Mouse (Mus musculus): ENCODE measurements around the gene Anxa2. TPM values are rescaled to one million over a fixed set of nuclear protein-coding genes. Genes with fewer than 3 reads are reported as not detected.

Anxa2 gene
- total RNA-seq, 2 experiments from 2014 or later: 90.8 to 119 TPM

DNA sequence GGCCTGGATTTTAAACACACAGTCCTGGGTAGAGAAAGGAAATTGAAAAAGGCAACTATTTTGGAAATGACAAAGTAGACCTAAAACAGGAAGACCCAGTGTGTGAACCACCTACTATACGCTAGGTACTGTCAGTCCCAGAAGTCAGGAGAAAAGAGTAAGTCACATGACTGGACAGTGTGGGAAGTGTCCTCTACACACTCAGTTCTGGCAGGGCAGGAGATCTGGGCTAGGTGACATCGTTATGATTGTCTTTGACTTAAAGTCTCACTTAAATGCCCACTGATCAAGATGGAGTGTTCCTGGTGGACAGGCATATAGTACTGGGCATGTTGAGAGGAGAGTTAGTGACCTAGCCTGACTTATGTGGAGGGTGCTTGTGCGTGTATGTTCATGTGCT, 3.7 kb downstream of the Anxa2 start:
- DNase-seq: no peak
- intact Hi-C loops (cut with DNase I; ENCODE audit: low total_unique reads): no loop called here

GRCm38 (mm10) chr9:69457747-69458625, 4.6 kb downstream of the Anxa2 start:
- intact Hi-C loops (cut with DNase I; ENCODE audit: low total_unique reads): no loop called here
- peak; percentile 78 for DNase-seq

DNA sequence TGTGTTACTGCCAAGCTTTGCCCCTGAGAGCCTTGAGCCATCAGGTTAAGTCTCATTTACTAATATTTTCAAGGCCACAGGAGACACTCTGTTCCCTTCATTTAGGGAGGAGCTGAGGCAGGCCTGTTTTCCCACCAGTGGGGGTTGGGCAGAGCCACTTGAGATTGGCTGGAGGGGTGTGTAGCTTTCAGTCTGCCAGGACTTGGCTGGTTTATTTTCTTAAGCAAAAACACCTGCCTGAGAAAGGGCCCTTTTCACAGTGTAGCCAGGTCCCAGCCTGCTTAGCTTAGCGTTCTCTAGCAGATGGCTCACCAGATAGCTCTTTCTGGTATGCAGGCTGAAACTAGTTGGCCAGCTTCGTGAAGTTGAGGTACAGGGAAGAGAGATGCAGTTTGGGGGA, 5.6 kb downstream of the Anxa2 start:
- peak; percentile 71 for DNase-seq
- intact Hi-C loops (cut with DNase I; ENCODE audit: low total_unique reads): no loop called here

- intact Hi-C loops (cut with DNase I; ENCODE audit: low total_unique reads): no loop called here
- DNase-seq: no peak
Measured at GRCm38 (mm10) chr9:69459876-69460275, 6.5 kb downstream of the Anxa2 start.

DNA sequence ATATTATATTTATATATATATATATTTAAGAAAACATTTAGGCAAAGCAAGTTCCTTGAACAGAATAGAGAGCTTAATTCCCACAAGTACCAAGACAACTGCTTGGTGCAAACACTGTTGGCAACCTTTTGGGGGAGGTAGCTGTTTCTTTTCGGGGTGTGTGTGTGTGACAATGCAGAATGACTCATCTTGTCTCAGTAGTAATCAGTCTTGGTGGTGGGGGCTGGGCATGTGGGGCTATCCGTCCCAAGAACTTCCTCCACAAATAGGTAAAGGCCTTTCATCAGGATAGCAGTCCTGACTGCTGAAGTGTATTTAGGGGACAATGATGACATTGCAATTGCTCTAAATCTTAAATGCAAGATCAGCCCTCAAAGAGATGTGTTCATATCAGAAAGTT, 9.6 kb downstream of the Anxa2 start:
- no peak for DNase-seq
- intact Hi-C loops (cut with DNase I; ENCODE audit: low total_unique reads): no loop called here

DNA sequence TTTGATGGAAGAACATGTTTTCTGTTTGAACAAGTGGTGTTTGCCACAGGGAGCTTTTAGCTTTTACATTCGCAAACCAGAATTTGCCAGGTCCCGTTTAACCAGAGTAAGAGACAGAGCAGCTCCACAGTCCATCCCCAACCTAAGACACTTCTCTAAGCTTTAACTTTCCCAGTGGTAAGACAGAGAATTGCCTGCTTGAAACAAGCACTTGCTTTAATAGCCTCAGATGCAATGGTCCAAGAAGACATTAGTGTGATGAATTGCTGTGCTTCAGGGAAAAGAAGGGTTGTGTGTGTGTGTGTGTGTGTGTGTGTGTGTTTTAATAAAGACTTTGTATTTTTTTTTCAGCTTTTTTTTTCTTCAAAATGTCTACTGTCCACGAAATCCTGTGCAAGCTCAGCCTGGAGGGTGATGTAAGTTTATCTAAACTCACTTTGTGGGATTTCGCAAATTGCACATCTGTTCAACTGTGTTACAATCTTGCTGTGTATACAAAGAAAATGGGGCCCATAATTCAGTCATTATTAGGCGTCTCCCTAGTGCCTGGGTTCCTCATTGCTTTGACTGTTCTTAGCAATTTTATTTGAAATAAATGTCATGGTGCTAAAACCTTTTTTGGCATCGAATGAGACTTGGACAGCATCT, 10.8 kb downstream of the Anxa2 start:
- intact Hi-C loops (cut with DNase I; ENCODE audit: low total_unique reads): no loop called here
- DNase-seq: no peak

- intact Hi-C loops (cut with DNase I; ENCODE audit: low total_unique reads): loop anchor here (5.0 kb wide), 1 partner anchor 34 kb away; no protein-coding TSS in a partner anchor
Measured at GRCm38 (mm10) chr9:69466098-69466497, 12.7 kb downstream of the Anxa2 start.

GRCm38 (mm10) chr9:69467310-69467939, 14.0 kb downstream of the Anxa2 start:
- intact Hi-C loops (cut with DNase I; ENCODE audit: low total_unique reads): loop anchor here (5.0 kb wide), 1 partner anchor 35 kb away; no protein-coding TSS in a partner anchor
- no peak for DNase-seq

More at GRCm38 (mm10) chr9:69466098-69466497, 12.7 kb downstream of the Anxa2 start:
- DNase-seq: no peak

DNA sequence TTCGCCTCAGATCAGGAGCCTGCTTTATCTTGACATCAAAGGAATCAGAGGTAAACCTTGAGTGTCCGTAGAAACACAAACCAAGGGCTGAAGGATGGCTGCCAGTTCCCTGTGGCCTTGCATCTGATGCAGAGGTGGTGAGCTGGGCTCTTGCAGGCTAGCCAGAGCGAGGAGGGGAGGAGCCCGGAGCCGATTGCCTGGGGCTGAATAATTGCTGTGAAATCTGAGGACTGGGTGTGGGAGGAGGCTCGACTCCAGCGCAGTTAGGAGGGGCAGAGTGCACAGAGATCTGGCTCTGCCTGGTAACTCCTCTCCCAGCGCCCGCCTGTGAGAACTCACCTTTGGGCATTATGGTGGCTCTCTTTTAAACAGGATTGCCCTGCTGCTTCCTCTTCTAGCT, 15.6 kb downstream of the Anxa2 start:
- peak; percentile 54 for DNase-seq

DNA sequence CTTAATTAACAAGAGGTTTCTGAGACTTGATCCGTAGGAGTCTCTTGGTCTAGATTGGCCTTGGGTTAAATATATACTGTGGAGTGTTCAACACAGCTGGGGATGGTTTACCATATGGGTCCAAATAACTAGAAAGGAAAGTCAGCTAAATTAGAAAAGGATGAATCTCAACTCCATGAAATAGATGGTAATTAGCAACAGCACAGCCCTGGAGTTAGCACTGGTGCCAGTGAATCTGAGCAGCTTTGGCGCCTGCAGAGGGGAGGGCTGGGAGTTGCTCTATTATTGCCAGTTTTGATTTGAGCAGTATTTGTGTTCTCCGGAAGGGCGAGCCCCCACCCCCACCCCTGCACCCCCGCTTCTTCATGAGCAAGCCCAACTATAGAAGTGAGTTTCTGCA, 16.9 kb downstream of the Anxa2 start:
- no peak for DNase-seq
- intact Hi-C loops (cut with DNase I; ENCODE audit: low total_unique reads): no loop called here

More for the DNA sequence above, 15.6 kb downstream of the Anxa2 start:
- intact Hi-C loops (cut with DNase I; ENCODE audit: low total_unique reads): loop anchor here (5.0 kb wide), 1 partner anchor 37 kb away; no protein-coding TSS in a partner anchor

DNA sequence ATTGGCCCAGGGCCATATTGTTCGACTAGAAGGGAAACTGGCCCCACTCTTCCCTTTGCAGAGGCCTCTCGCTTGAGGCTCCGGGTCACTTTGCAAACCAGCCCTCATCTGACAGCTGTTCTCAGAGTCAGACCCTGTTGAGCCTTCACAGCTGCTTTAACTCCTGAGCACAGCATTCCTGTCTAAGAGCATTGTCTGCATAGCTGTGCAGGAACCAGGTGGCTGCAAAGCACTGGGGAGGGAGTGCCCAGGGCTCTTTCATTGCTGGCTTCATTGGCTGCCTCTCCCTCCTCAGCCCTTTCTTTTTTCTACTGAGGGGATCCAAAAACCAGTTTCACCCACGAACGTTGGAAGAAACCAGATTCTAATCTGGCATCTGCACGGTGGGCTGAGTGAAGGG, 17.5 kb downstream of the Anxa2 start:
- intact Hi-C loops (cut with DNase I; ENCODE audit: low total_unique reads): no loop called here
- no peak for DNase-seq

- intact Hi-C loops (cut with DNase I; ENCODE audit: low total_unique reads): no loop called here
Measured at GRCm38 (mm10) chr9:69472724-69473123, 19.3 kb downstream of the Anxa2 start.

DNA sequence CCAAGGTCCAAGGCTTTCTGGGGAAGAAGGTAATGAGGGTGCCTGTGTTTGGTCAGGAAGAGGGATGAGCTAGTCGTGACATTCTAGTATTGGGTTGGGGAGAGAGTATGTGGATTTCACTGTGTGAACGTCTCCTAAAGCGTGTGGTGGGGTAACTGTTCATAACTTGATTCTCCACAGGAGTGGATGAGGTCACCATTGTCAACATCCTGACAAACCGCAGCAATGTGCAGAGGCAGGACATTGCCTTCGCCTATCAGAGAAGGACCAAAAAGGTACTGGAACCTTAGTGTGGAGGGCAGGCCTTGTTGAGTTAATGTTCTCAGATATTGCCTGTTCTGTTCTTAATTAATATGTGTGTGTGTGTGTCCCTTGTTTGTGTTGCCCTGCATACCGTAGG, 22.5 kb downstream of the Anxa2 start:
- no peak for DNase-seq
- intact Hi-C loops (cut with DNase I; ENCODE audit: low total_unique reads): no loop called here

More at GRCm38 (mm10) chr9:69472724-69473123, 19.3 kb downstream of the Anxa2 start:
- DNase-seq: peak; percentile 80

- intact Hi-C loops (cut with DNase I; ENCODE audit: low total_unique reads): no loop called here
- DNase-seq: peak; percentile 42
Measured at GRCm38 (mm10) chr9:69477195-69477823, 23.9 kb downstream of the Anxa2 start.

DNA sequence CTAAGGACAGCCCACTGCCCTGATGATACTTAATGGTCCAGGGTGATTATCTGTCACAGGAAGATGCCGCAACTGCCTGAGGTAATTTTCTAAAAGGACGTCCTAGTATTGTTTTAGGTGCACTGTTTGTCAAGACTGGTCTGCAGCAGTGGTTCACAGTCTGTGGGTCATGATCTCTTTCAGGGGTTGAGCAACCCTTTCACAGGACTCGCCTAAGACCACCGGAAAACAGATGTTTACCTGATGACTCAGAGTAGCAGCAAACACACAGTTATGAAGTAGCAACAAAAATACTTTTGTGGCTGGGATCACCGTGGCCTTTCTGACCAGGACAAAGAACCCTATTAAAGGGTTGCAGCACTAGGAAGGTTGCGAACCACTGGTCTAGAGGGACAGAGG, 24.4 kb downstream of the Anxa2 start:
- intact Hi-C loops (cut with DNase I; ENCODE audit: low total_unique reads): no loop called here
- no peak for DNase-seq

DNA sequence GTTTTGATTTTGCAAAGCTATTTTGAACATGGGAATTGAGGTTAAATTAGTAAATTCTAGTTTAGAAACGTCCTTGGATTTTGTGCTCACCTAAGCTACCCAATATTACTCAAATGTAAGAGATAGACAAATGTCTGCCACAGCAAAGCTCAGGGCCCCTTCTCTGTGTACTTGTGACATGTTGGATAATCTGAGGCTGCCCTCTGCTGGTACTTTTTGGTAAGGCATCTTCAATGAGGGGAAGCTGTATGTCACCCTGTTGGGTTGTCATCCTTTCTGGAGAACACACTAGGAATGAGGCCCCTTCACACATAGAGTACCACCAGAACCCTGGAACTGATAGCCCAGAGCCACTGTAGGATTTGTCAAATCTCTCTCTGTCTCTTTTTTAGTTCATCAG, 26.9 kb downstream of the Anxa2 start:
- intact Hi-C loops (cut with DNase I; ENCODE audit: low total_unique reads): loop anchor here (5.0 kb wide), 1 partner anchor 63 kb away; no protein-coding TSS in a partner anchor
- DNase-seq: peak; percentile 71

- DNase-seq: no peak
- intact Hi-C loops (cut with DNase I; ENCODE audit: low total_unique reads): loop anchor here (5.0 kb wide), 1 partner anchor 67 kb away; no protein-coding TSS in a partner anchor
Measured at GRCm38 (mm10) chr9:69483811-69484210, 30.4 kb downstream of the Anxa2 start.

DNA sequence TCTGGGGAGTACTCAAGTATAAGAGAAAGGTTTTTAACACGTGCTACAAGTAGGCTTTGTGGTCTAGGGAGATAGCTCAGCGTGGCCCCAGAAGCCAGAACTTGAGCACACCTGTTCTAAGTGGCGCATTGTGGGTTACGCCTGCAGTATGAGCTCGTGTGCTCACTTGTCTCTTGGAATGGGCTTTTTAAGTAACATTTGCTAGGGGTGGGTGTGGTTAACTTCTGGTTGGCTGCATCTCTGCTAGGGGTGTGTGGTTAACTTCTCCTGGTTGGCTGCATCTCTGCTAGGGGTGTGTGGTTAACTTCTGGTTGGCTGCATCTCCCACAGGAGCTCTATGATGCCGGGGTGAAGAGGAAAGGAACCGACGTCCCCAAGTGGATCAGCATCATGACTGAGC, 32.7 kb downstream of the Anxa2 start:
- intact Hi-C loops (cut with DNase I; ENCODE audit: low total_unique reads): loop anchor here (5.0 kb wide), 1 partner anchor 49 kb away; no protein-coding TSS in a partner anchor
- no peak for DNase-seq

DNA sequence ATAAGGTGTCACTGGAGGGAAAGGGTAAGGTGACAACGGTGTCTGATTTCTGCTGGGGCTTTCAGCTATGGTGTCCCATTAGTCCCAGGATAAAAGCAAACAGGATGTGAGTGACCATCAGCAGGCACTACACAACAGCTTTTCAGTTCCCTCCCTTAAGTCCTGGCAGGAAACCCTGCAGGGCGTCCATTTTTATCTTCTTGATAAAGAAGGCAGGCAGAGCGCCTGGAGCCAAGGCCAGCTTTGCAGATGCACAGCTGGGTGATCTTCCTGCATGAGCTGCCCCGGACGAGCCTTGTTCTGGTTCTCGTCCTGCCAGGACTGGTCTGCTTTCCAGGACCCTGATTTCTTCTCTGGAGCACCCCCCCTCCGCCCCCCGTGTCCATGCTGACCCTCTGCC, 35.1 kb downstream of the Anxa2 start:
- DNase-seq: no peak
- intact Hi-C loops (cut with DNase I; ENCODE audit: low total_unique reads): loop anchor here (5.0 kb wide), 1 partner anchor 51 kb away; no protein-coding TSS in a partner anchor
